Mouse (Mus musculus) embryonic facial prominence, embryonic 10.5 days (tissue): ENCODE data around the gene St3gal6. TPM values are rescaled to one million over a fixed set of nuclear protein-coding genes. Genes with fewer than 3 reads are reported as not detected.

ENCODE experiments used
- DNase-seq: peaks from one replicate; pipeline ENCODE4 v3.0.0-alpha.2; 2017; ENCODE audit warnings: low spot score
- H3K27ac ChIP-seq: fragments of 300-500 bp; sonication (generic); replicated peaks from 2 replicates; pipeline ENCODE4 v1.5.1; 2016; ENCODE audit warnings: mild to moderate bottlenecking
- H3K27me3 ChIP-seq: fragments of 300-500 bp; sonication (generic); replicated peaks from 2 replicates; pipeline ENCODE4 v1.6.1; 2016; ENCODE audit warnings: low read depth, mild to moderate bottlenecking; ENCODE audit not compliant: poor library complexity, severe bottlenecking
- H3K36me3 ChIP-seq: fragments of 300-500 bp; sonication (generic); replicated peaks from 2 replicates; pipeline ENCODE4 v1.6.1; 2016; ENCODE audit warnings: mild to moderate bottlenecking, moderate library complexity
- H3K4me1 ChIP-seq: fragments of 300-500 bp; sonication (generic); 2 replicates; pipeline ENCODE4 v1.6.1; 2016
- H3K4me3 ChIP-seq: fragments of 300-500 bp; sonication (generic); 2 replicates; pipeline ENCODE4 v1.5.1; 2016; ENCODE audit warnings: mild to moderate bottlenecking, moderate library complexity
- H3K9me3 ChIP-seq: fragments of 300-500 bp; sonication (generic); 2 replicates; pipeline ENCODE4 v1.6.1; 2016; ENCODE audit warnings: mild to moderate bottlenecking
- WGBS: fragments of 180-500 bp; shearing (Covaris S2); methylation state at CpG from one replicate; pipeline ENCODE4 v1.1.7; 2016; 5-methylcytosine and 5-hydroxymethylcytosine counted together
- polyA plus RNA-seq: library from polyadenylated mRNA; unstranded; fragments of >200 nt; fragmentation: Nextera tagmentation; extraction: Ambion mirVana; gene quantifications from 2 replicates; pipeline ENCODE4 v1.2.1, GENCODE M21; 2016

The St3gal6 gene
- polyA plus RNA-seq, 1 experiment from 2014 or later, result 10.3 TPM

- Histone ChIP-seq H3K27ac (no peak overlapping the region), H3K27me3 (peaks cover 10% of the 10 kb centered on the region; the same call in 1 of the 2 replicates), H3K9me3 (no peaks in the 10 kb centered on the region), H3K36me3 (no peaks in the 10 kb centered on the region), H3K4me1 (peaks cover 34% of the 10 kb centered on the region), H3K4me3 (no peak overlapping the region)
- no peak for DNase-seq
- 92% methylated on average over 7 of the region's 7 CpGs for WGBS
Measured at GRCm38 (mm10) chr16:58516960-58517798, 6.9 kb downstream of the St3gal6 start.

GRCm38 (mm10) chr16:58516161-58516560, 7.9 kb downstream of the St3gal6 start:
- H3K4me3 ChIP-seq, result no peak overlapping the region
- no peaks in the 10 kb centered on the region for H3K36me3 ChIP-seq
- DNase-seq, result no peak
- H3K9me3 ChIP-seq, result no peaks in the 10 kb centered on the region
- no peak overlapping the region for H3K27ac ChIP-seq
- 83% methylated on average over 2 of the region's 2 CpGs for WGBS
- H3K4me1 ChIP-seq, result peaks cover 39% of the 10 kb centered on the region
- no peaks in the 10 kb centered on the region for H3K27me3 ChIP-seq

GRCm38 (mm10) chr16:58514565-58514964, 9.5 kb downstream of the St3gal6 start:
- no peak for DNase-seq
- H3K27ac ChIP-seq, result no peak overlapping the region
- WGBS, result 87% methylated on average over 9 of the region's 9 CpGs
- H3K36me3 ChIP-seq, result no peaks in the 10 kb centered on the region
- H3K4me3 ChIP-seq, result no peak overlapping the region
- no peaks in the 10 kb centered on the region for H3K27me3 ChIP-seq
- H3K4me1 ChIP-seq, result peaks cover 41% of the 10 kb centered on the region
- no peaks in the 10 kb centered on the region for H3K9me3 ChIP-seq

- WGBS, result 25% methylated on average over 6 of the region's 6 CpGs
- no peaks in the 10 kb centered on the region for H3K9me3 ChIP-seq
- no peaks in the 10 kb centered on the region for H3K36me3 ChIP-seq
- DNase-seq, result no peak
- H3K27ac ChIP-seq, result peak overlapping the region; percentile 48
- no peaks in the 10 kb centered on the region for H3K27me3 ChIP-seq
- no peak overlapping the region for H3K4me3 ChIP-seq
- peaks cover 41% of the 10 kb centered on the region for H3K4me1 ChIP-seq
Measured at GRCm38 (mm10) chr16:58513755-58514154, 10.3 kb downstream of the St3gal6 start.

- H3K27ac ChIP-seq, result peak overlapping the region; percentile 63
- H3K27me3 ChIP-seq, result no peaks in the 10 kb centered on the region
- no peaks in the 10 kb centered on the region for H3K9me3 ChIP-seq
- no peaks in the 10 kb centered on the region for H3K36me3 ChIP-seq
- WGBS, result 19% methylated on average over 3 of the region's 3 CpGs
- DNase-seq, result peak; percentile 35
- H3K4me1 ChIP-seq, result peaks cover 42% of the 10 kb centered on the region
- H3K4me3 ChIP-seq, result no peak overlapping the region
Measured at GRCm38 (mm10) chr16:58512887-58513286, 11.2 kb downstream of the St3gal6 start.

- H3K9me3 ChIP-seq, result no peaks in the 10 kb centered on the region
- peak; percentile 54 for DNase-seq
Measured at GRCm38 (mm10) chr16:58512181-58512761, 11.8 kb downstream of the St3gal6 start.

GRCm38 (mm10) chr16:58504945-58505344, 19.1 kb downstream of the St3gal6 start:
- peaks cover 14% of the 10 kb centered on the region for H3K4me1 ChIP-seq

More at GRCm38 (mm10) chr16:58512181-58512761, 11.8 kb downstream of the St3gal6 start:
- Histone ChIP-seq H3K4me3 (no peak overlapping the region), H3K27ac (peak overlapping the region; percentile 65), H3K27me3 (no peaks in the 10 kb centered on the region), H3K4me1 (peaks cover 44% of the 10 kb centered on the region), H3K36me3 (no peaks in the 10 kb centered on the region)
- WGBS, result 45% methylated on average over 9 of the region's 9 CpGs

GRCm38 (mm10) chr16:58502566-58502965, 21.5 kb downstream of the St3gal6 start:
- H3K4me3 ChIP-seq, result no peak overlapping the region
- no peak overlapping the region for H3K27ac ChIP-seq
- H3K4me1 ChIP-seq, result peaks cover 13% of the 10 kb centered on the region
- no peaks in the 10 kb centered on the region for H3K9me3 ChIP-seq
- 79% methylated on average over 6 of the region's 6 CpGs for WGBS
- no peaks in the 10 kb centered on the region for H3K27me3 ChIP-seq
- H3K36me3 ChIP-seq, result no peaks in the 10 kb centered on the region
- no peak for DNase-seq

More at GRCm38 (mm10) chr16:58504945-58505344, 19.1 kb downstream of the St3gal6 start:
- DNase-seq, result no peak
- Histone ChIP-seq H3K4me3 (no peak overlapping the region), H3K27ac (no peak overlapping the region), H3K36me3 (no peaks in the 10 kb centered on the region), H3K9me3 (no peaks in the 10 kb centered on the region), H3K27me3 (no peaks in the 10 kb centered on the region)

GRCm38 (mm10) chr16:58501760-58502301, 22.2 kb downstream of the St3gal6 start:
- 44% methylated on average over 6 of the region's 6 CpGs for WGBS

GRCm38 (mm10) chr16:58499650-58500049, 24.4 kb downstream of the St3gal6 start:
- Histone ChIP-seq H3K27me3 (no peaks in the 10 kb centered on the region), H3K4me3 (no peak overlapping the region), H3K4me1 (peaks cover 13% of the 10 kb centered on the region), H3K9me3 (no peaks in the 10 kb centered on the region), H3K36me3 (no peaks in the 10 kb centered on the region), H3K27ac (no peak overlapping the region)
- 77% methylated on average over 5 of the region's 5 CpGs for WGBS
- DNase-seq, result no peak

More at GRCm38 (mm10) chr16:58501760-58502301, 22.2 kb downstream of the St3gal6 start:
- Histone ChIP-seq H3K27me3 (no peaks in the 10 kb centered on the region), H3K36me3 (no peaks in the 10 kb centered on the region), H3K9me3 (no peaks in the 10 kb centered on the region), H3K4me1 (peaks cover 13% of the 10 kb centered on the region), H3K27ac (peak overlapping the region; percentile 35; the same call in 1 of the 2 replicates), H3K4me3 (no peak overlapping the region)
- no peak for DNase-seq

GRCm38 (mm10) chr16:58499172-58499584, 24.9 kb downstream of the St3gal6 start:
- DNase-seq, result no peak

GRCm38 (mm10) chr16:58497886-58498713, 25.9 kb downstream of the St3gal6 start:
- DNase-seq, result no peak
- Histone ChIP-seq H3K36me3 (no peaks in the 10 kb centered on the region), H3K4me3 (no peak overlapping the region), H3K9me3 (no peaks in the 10 kb centered on the region), H3K4me1 (peaks cover 13% of the 10 kb centered on the region), H3K27me3 (no peaks in the 10 kb centered on the region), H3K27ac (no peak overlapping the region)
- 87% methylated on average over 9 of the region's 9 CpGs for whole genome bisulfite sequencing

More at GRCm38 (mm10) chr16:58499172-58499584, 24.9 kb downstream of the St3gal6 start:
- no peaks in the 10 kb centered on the region for H3K9me3 ChIP-seq
- H3K4me1 ChIP-seq, result peaks cover 13% of the 10 kb centered on the region
- H3K27ac ChIP-seq, result 0 out of 2 replicates have a peak overlapping the region, but pooled peaks have one; percentile 40
- no peaks in the 10 kb centered on the region for H3K27me3 ChIP-seq
- WGBS, result 75% methylated on average over 1 of the region's 1 CpGs
- no peak overlapping the region for H3K4me3 ChIP-seq
- no peaks in the 10 kb centered on the region for H3K36me3 ChIP-seq
